Mouse (Mus musculus): ENCODE results near the gene Ppm1j.
"Not testable (repeated sequence)": the region's sequence is repeated elsewhere in the genome, so short reads cannot be mapped to it uniquely, and the experiment has no call there.

Gene Ppm1j

DNA sequence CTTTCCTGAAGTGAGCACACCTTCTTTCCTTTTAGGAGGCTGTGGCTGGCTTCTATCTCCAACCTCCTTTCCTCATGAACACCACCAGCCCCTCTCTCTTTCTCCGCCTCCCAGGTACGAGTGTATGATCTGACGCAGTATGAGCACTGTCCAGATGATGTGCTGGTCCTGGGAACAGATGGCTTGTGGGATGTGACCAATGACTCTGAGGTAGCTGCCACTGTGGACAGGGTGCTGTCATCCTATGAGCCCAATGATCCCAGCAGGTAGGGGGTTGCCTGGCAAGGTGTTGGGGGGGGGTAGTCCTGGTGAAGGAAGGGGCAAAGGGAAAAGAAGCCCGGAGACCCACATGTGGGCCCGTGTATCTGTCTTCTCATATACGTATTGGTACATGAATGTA is 4.4 kb downstream of the Ppm1j start:
- no peak for DNase-seq (ENCODE audit: low spot score)

DNA sequence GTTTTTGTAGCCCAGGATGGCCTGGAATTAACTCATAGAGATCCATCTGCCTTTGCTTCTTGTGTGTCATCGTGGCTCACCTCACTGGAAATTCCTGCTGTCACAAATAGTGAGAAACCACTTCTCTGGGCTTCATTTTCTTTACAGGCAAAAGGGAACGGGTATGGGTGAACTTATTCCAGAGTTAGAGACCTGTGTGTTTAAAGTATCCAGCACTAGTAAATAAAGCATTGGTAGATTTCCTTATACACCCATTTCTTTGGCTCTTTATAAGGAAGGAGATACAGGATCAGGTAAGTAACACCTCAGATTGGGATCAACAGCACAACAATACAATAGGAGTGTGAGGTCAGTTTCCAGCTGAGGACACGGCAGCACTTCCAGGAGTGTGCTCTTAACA is 7.2 kb downstream of the Ppm1j start, which contains the start of gene Rhoc:
Gene Rhoc, plus strand, starts transcription at position 301 of the 400 bp plus-strand sequence.
- DNase-seq (ENCODE audit: low spot score), result no peak

DNA sequence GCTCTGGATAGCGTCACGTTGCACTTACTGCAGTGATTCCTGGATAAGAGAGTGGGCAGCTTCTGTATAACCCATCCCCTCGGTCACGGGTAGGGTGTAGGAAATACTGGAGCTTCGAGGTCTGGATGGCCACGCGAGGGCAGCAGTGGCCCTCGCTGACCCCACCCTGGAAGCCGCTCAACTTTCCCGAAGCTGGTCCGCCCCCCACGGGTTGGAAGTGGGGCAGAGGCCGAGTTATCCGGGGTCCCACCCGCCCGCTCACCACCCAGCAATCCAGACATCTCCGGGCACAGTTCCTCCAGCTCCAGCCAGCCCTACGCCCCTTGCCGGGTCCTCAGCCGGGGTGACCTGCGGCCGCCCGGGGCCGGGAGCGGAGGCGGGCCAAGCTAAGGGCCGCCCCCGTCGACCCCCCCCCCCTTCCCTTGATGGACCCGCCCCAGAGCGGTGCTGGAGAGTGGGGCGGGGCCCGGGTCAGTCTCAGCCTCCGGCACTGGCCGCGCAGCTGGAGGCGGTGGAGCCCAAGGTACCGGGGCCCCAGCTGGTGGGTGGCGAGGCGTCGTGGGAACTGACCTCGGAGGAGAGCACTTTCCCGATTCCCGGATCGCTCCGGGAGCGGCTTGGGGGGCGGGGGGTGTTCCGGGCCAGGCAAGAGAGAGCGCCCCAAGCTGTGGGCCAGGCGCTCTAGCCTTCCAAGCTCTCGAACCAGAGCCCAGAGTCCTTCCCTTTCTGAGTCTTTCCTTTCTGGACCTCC is 7.9 kb downstream of the Ppm1j start:
- DNase-seq (ENCODE audit: low spot score), result no peak

DNA sequence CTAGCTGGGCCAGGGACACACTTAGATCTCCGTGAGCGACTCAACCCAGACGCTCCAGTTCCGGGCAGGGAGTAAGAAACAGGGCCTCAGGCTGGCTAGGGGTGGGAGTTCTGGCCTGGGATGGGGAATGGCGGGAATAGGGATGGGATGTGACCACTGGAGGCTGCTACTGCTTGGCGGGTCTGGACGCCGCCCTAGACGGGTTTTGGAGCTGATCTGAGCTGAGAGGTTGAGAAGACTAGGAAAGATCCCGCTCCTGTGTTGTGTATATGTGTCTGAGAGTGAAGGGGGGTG is 8.4 kb downstream of the Ppm1j start:
- DNase-seq (ENCODE audit: low spot score), result no peak

DNA sequence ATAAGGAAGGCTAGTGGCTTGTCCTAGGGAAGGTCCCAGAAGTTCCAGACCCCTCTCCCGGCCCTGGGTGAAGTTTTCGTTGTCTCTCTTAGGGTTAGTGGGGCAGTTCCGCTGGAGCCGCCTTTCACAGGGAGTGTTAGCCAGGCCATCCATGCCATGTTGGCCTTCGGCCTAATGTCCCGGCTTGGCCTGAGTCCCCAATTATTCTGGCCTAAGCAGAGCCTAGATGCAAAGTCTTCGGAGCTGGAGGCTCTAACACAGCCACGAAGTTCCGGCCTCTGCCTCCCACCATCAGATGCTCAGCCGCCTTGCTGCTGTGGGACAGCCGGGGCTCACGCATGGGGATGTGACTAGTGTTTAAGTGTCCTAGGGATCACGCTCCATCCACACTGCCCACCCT is 9.0 kb downstream of the Ppm1j start:
- no peak for DNase-seq (ENCODE audit: low spot score)

DNA sequence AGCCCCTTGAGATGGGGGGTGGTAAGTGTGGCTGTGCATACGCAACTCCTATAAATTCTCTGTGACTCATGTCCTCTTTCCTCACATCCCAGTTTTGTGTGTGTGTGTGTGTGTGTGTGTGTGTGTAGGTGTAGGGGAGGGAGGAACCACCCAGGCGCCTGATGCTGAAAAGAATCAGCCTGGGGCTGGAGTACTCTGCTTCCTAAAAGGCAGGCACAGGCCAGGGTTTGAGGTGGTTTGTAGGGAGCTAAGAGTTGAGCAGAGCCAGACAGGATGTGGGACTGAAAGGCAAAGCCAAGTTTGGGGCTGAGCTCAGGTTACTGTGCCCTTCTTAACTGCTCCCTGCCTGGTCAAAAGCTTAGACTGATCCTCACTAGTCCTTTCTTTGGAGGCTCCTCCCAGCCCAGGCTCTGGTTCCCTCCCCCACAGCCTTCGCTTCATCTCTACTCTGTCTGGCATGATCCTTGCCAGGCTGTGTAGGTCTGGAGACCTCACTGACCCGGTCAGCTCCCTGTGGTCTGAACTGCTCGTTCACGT is 9.6 kb downstream of the Ppm1j start:
- DNase-seq (ENCODE audit: low spot score), result no peak

DNA sequence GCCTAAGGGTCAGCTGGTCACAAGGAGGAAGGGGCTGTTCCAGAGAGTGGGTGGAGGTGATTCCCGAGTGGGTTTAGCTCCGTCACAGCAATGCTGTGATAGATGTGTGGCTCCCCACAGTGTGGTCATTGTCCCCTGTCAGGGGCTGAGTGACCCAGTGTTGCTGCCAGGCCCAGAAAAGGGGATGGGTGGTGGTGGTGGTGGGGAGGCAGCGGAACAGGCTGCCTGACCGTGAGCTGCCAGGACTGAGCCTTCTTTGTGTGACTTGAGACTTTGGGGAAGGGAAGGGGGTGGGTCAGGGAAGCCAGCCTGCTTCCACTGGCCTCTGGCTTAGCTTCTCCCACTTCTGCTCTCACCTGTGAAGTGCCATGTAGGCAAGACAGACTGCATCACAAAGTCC is 10.2 kb downstream of the Ppm1j start:
- no peak for DNase-seq (ENCODE audit: low spot score)

DNA sequence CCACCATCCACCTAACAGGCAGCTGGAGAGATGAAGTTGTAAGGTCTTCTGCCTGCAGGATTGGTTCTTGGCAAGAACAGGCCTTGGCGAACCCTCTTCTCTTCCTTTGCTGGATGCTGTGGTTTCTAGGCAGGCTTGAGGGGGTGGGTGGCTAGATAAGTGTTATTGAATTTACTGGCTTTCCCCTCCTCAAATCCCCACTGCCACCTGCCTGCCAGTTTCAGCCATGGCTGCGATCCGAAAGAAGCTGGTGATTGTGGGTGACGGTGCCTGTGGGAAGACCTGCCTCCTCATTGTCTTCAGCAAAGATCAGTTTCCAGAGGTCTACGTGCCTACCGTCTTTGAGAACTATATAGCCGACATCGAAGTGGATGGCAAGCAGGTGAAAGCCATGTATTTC is 10.8 kb downstream of the Ppm1j start:
- no peak for DNase-seq (ENCODE audit: low spot score)

DNA sequence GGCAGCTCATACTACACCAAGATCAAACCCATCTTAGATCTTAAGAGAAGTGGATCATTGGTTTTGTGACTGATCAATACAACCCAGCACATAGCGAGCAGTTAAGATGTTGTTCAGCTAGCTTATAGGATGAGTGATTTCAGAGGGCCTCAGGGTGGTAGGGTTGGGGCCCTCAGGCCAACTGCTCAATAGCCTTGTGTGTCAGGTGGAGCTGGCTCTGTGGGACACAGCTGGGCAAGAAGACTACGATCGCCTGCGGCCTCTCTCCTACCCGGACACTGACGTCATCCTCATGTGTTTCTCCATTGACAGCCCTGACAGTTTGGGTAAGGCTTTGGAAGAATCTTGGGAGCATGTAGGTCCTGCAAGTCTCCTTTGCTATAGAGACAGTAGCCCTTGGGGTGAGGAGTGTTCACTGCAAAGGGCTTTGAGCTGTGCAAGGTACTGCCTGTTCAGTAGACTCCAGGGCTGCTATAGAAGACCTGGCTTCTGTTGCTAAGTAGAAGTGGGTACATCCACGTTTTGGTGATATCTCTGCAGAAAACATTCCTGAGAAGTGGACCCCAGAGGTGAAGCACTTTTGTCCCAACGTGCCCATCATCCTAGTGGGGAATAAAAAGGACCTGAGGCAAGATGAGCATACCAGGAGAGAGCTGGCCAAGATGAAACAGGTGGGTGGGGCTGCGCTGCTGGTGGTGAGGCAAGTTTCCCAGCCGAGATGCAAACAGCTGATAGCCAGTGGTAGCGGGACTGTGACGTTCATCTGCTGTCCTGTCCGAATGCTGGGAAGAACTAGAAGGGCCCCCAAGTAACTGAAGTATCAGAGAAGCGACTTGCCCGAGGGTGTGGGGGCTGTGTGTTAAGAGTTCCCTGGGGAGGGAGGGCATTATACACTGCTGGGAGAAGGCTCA is 11.8 kb downstream of the Ppm1j start:
- DNase-seq (ENCODE audit: low spot score), result no peak

DNA sequence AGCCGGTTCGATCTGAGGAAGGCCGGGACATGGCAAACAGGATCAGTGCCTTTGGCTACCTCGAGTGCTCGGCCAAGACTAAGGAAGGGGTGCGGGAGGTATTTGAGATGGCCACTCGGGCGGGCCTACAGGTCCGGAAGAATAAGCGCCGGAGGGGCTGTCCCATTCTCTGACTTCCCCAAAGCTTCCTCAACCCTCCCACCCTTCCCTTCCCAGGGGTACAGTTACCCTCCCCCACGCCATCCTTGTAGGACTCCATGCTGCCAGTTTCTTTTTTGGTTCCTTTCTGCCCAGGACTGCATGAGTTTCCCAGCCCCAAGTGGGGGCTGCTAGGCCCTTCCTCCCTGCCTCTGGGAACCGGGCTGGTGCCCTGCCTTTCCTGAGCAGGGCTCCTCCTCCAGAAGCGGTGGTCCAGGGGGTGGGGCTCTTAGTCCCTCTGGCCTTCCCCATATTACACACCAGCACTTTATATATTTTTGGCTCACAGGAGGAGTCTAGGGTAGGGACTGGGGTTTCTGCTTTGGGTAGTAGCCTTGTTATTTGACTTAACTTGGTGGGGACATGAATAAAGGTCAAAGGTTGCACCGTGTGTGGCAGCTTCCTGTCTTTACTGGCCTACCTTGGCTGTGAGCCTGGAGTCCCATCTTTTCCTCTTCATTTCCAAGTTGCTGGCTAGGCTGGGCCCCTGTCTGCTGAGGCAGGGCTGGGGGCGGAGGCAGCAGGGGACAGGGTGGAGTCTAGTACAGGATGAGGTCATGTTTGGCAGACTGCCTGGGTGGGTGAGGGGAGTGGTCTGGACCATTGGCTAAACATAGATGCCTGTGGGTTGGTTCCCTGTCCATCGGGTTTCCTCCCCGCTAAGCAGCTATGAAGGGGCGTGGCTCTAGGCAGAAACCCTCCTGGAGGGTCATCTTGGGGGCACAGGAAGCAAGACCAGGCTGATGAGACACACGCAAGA is 13.3 kb downstream of the Ppm1j start:
- peak; percentile 42 for DNase-seq (ENCODE audit: low spot score)

DNA sequence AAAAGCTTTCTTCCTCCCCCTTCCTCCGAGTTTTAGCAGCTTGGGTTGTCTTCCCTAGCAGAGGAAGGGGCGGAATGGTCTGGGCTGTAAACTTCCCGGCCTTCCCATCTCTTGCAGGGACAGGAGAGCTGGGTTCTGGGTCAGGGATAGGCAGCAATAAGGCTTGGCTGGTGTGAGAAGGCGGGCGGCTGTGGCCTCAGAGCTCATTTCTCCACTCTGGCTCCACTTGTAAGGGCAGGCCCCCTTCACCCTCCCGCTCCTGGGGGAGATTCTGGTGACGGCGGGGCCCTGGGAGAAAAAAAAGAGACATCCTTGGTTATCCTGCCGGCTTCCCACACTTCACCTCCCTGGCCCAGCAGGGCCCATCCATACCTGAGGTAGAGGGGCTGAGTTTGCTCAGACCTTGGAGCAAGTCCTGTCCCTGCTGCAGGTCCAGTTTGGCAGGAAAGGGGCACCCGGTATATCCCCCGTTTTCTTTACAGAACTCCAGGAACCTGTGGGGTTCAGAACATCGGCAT is 14.2 kb downstream of the Ppm1j start:
- DNase-seq (ENCODE audit: low spot score), result no peak

DNA sequence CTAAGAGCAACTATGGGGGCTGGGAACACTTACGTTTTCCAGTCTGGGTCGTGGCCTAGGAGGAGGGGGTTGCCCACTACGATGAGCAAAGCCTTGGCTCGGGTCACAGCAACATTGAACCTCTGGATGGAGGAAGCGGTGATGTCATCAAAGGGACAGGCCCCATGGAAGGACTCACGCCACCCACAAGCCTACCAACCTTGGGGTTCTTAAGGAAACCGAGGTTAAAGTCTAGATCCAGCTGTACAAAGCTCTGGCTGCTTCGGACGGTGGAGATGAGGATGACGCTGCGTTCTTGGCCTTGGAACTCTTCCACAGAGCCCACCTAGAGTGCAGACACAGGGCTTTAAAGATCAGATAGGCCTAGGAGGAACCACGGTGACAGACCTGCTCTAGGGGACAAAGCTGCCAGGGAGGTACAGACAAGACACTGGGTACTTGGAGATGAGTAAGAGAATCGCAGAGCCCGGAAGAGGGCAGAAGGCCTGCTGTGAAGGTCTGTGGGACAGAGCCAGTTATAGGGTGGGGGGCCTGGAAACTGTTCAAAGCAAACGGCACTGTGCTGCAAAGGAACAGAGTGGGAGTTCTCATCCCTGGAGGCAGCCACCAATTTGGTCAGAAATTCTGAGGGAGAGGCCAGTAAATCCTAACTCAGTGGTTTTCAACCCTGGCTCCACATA is 14.9 kb downstream of the Ppm1j start:
- DNase-seq (ENCODE audit: low spot score), result no peak

DNA sequence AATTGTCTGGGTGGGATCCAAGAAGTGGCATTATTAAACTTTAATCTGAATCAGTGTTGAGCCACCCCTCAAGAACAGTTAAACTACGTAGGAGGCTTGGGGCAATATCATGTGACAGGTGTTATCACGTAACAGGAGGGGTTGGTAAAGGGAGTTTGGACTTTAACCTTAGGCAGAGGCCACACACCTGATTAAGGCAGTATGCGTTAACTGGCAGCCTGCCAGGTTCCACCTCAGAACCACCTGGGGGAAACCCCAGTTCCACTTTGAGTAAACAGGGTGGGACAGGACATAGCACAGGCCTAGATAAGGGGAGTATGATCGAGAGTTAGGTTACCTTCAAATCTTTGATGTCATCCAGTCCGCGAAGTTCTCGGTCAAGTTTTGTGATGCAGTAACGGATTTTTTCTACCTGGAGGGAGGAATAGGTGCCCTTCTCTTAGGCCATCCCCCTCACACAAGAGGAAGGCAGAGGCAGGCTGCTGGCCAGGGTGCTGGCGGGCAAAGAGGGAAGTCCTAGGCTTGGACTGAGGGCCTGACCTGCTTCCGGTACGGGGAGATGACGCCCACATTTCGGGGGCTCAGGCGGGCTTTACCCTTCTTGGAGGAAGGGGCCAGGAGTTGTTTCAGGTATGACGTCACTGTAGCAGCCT is 15.7 kb downstream of the Ppm1j start:
- peak; percentile 58 for DNase-seq (ENCODE audit: low spot score)

DNA sequence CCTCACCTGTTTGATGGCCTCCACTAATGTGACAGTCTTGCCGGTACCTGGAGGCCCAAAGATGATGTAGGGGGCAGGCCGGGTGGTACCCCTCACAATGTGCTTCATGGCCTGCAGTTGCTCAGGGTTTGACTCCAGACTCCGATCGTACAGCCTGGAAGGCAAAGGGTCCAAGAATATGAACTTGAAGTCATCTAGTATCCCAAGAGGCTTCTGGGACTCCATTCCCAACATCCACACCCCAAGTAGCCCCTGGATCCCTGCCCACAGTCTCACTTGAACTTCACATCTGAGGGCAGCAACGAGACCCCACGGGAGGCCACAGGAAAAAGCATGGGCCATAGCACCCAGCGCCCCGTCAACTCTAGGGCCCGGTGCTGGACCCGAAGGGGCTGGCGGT is 19.8 kb downstream of the Ppm1j start:
- no peak for DNase-seq (ENCODE audit: low spot score)

DNA sequence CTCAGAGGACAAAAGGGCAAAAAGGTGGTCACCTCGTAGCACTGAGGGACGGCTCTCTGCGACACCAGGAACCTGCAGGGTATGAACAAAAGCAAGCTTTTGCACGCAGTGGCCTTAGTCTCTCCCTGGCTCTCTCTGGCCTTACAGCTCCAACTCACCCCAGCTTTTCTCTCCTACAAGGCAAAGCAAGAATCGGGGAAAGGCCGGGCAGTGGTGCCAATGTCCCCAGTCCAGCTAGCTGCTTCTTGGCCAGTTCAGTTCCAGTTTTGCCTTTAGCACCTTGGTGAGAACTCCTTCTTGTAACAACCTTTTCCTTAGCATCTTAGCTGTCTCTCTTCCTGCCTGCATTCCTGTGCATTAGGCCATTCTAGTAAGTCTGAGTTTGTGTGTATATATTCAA is 20.6 kb downstream of the Ppm1j start:
- no peak for DNase-seq (ENCODE audit: low spot score)

DNA sequence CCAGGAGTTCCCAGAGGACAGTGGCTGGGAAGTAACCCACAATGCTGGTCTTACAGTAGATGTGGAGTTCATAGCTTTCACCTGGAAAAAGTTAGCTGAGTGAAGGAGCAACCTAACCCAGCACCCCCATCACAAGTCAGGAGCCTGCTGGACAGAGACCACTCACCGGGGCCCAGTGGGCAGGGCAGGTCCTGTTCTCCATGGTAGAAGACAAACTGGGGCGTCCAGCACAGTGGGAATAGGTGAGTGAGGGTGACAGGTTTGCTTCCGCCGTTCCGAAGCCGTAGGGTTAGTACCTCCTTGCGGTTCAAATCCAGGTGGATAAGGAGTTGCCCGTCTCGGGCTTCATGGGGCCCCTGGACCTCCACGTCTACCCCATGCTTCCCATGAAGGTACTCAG is 23.5 kb downstream of the Ppm1j start:
- DNase-seq (ENCODE audit: low spot score), result no peak

DNA sequence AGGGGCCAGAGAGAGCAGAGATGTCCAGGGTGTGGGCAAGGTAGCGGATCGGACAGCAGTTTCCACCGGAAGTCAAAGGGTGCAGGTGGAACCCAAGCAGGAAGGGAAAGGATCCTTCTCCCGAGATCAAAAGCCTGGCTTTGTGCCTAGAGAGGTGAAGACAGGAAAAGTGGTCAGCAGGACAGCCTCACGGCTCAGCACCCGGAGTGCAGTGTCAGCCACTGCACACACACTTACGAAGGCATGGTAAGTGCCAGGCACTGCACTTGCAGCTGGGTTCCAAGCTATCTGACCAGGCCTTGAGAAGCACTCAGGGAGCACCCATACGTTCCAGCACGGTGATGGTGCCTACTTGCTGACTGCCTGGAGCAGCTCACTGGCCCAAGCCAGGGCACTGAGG is 24.7 kb downstream of the Ppm1j start:
- no peak for DNase-seq (ENCODE audit: low spot score)

DNA sequence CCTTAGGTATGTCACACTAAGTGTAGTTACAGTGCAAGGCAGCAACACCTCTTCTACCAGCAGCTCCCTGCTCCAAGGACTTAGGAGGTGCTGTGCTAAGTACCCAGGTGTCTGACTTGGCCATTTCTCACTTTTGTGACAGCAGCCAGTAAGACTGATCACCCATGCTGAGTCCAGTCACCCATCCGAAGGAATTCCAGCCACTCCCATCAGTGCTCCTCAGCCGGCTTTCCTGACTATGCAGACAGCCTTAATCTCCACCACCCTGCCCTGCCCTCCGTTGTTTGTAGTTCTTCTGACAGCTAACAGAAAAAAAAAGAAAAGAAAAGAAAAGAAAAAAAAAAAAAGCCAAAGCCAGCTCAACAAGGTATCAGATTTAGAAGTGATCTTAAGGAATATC is 30.9 kb downstream of the Ppm1j start:
- no peak for DNase-seq (ENCODE audit: low spot score)

DNA sequence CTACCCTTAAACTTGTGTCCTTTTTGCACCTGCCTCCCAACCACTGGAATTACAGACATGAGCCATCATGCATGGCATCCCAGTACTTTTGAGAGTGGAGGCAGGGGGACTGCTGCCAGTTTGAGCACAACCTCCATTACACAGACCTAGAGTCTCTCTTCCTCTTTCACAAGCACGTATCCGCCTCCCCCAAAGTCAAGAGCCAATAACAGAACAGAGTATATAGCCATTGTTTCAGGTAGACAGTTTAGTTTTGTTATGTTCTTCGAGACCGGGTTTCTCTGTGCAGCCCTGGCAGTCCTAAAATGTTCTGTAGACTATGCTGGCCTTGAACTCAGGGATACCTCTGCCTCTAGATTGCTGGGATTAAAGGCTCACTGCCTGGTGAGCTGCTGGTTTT is 31.4 kb downstream of the Ppm1j start:
- no peak for DNase-seq (ENCODE audit: low spot score)

DNA sequence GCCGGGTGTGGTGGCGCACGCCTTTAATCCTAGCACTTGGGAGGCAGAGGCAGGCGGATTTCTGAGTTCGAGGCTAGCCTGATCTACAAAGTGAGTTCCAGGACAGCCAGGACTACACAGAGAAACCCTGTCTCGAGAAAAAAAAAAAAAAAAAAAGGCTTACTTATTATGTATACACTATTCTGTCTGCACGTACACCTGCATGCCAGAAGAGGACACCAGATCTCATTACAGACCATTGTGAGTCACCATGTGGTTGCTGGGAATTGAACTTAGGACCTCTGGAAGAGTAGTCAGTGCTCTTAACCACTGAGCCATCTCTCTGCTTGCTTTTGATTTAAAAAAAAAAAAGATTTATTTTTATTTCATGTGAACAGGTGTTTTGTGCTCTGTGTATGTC is 32.4 kb downstream of the Ppm1j start:
- DNase-seq (ENCODE audit: low spot score), result not testable (repeated sequence)

DNA sequence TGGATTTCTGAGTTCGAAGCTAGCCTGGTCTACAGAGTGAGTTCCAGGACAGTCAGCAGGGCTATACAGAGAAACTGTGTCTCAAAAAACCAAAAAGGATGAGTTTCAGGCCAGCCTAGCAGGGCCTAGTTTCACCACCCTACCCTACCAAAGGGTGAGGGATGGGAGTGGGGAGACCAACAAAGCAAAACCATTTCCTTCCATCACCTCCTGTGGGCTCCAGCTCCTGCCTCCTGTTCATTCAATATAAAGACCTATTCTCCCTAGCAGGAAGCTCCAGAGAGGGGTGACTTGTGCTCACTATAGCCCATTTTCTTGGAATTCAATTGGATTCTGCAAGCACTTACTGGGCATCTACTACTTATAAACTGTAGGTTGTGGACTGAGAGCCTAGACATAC is 33.9 kb downstream of the Ppm1j start:
- DNase-seq (ENCODE audit: low spot score), result no peak
